In the genomic region with DNA sequence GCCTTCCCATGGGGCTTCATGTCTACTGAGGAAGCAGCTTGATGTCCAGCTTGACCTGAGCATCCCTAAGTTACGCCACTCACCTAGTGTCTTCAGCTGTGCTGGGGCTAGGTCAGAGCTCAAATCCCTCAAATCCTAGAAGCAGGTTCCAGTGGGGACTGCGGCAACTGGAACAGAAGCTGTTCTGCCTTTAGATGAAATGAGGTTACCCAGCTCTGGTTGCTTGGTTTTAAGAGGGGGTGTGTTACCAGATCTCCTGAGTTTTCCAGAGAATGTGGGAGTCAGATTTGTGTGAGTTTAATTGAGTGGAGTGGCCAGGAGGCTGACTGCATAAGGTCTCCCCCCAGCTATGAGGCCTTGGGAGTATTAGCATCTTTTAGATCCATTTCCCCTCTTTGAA, we compare ENCODE assay signal across 22 mouse cellular contexts. TPM values are rescaled to one million over a fixed set of nuclear protein-coding genes. Genes with fewer than 3 reads are reported as not detected.
DNase-seq lines count a peak whose midpoint lies in the region; ATAC-seq lines count a peak whose summit lies in the region.
"Had no signal": no experiment of that assay in that cellular context is flagged by ENCODE, and none has a peak within 500 bp of the region (broad histone marks: within the 10 kb centered on the region; RNA-seq: fewer than 3 reads in every experiment).

No protein-coding gene starts in this region.

- no peaks in the 10 kb centered on the region for H3K9me3 ChIP-seq in heart, embryonic 12.5 days (replicated peaks)
- H3K9me3 ChIP-seq: G1E had no signal

- H3K9ac ChIP-seq in heart, embryonic 12.5 days: no peak overlapping the region

- H3K4me2 ChIP-seq in heart, embryonic 12.5 days: no peak overlapping the region

- no peaks in the 10 kb centered on the region for H3K27me3 ChIP-seq in heart, embryonic 12.5 days (replicated peaks)
- H3K27me3 ChIP-seq: CH12.LX had no signal

- 87% methylated on average over 2 of the region's 2 CpGs for WGBS in heart, embryonic 12.5 days

- H3K36me3 ChIP-seq in heart, embryonic 12.5 days: peaks cover 14% of the 10 kb centered on the region; the same call in 1 of the 2 replicates
- H3K36me3 ChIP-seq: G1E had no signal

- no peaks in the 10 kb centered on the region for H3K4me1 ChIP-seq in heart, embryonic 12.5 days (replicated peaks)

- H3K4me3 ChIP-seq in heart, embryonic 12.5 days: no peak overlapping the region

- peak; percentile 1 for DNase-seq in embryo, embryonic 10 days (ENCODE audit: low spot score)
- DNase-seq in embryo, embryonic 10.5 days (ENCODE audit: low spot score): no peak
- DNase-seq in frontal cortex, adult 2 months (ENCODE audit: extremely low spot score in 1 of 2, low spot score in 1 of 2): no peak
- peak; percentile 61 for DNase-seq in heart, adult 11 months
- DNase-seq: adrenal gland, adult 2 months; adrenal gland, adult 8-10 months; adrenal gland, postnatal 10 days; adrenal gland, postnatal 14 days; adrenal gland, postnatal 25 days; adrenal gland, postnatal 36 days; B cell, adult 2 months; cerebellum, adult 11 months; cerebellum, adult 11-12 months; cerebellum, adult 18-20 months had no signal

- H3K27ac ChIP-seq in heart, embryonic 12.5 days (ENCODE audit: poor library complexity, severe bottlenecking): no peak overlapping the region

- ATAC-seq in frontal cortex, adult (ENCODE audit: low TSS enrichment): peak; percentile 59; the same call in 1 of the 2 replicates
- no peak for ATAC-seq in heart, embryonic 12.5 days (ENCODE audit: insufficient number of reproducible peaks, low FRiP score)
- ATAC-seq: activated CD4-positive, CD25-positive, alpha-beta regulatory T cell, adult 4 months; CD4-positive, CD25-positive, alpha-beta regulatory T cell, adult 4 months; Patski had no signal

RNA-seq across cellular contexts. Expression of gene Fbxo40, which starts 11.1 kb away (rescaled TPM):
- polyA plus RNA-seq in frontal cortex, adult 2 months (2012; rRNA removed): 0.06 TPM in 2 replicates
- polyA plus RNA-seq in heart, embryonic 12.5 days (2016; fragmentation: Nextera tagmentation; extraction: Ambion mirVana): 10.1 and 10.4 TPM in 2 replicates
- polyA plus RNA-seq: G1E had no signal

RNA-seq across cellular contexts. Expression of gene Polq, which starts 32.5 kb away (rescaled TPM):
- polyA plus RNA-seq in frontal cortex, adult 2 months (2012; rRNA removed): 1.8 and 1.9 TPM in 2 replicates
- 7.2 and 7.3 TPM in 2 replicates for polyA plus RNA-seq in heart, embryonic 12.5 days (2016; fragmentation: Nextera tagmentation; extraction: Ambion mirVana)

RNA-seq across cellular contexts. Expression of gene Hcls1, which starts 44.3 kb away (rescaled TPM):
- polyA plus RNA-seq in frontal cortex, adult 2 months (2012; rRNA removed): 5.9 and 7.4 TPM in 2 replicates
- 4.1 and 4.2 TPM in 2 replicates for polyA plus RNA-seq in heart, embryonic 12.5 days (2016; fragmentation: Nextera tagmentation; extraction: Ambion mirVana)
- polyA plus RNA-seq: C2C12, Patski had no signal

Comparison
In these comparisons a context has a peak if more than half of its experiments do, and no peak if none do; other contexts are left out.
1. DNase-seq: peak in embryo, embryonic 10 days (single experiment) and heart, adult 11 months (single experiment); none in embryo, embryonic 10.5 days (single experiment) and frontal cortex, adult 2 months (0 of 2).
2. RNA of gene Fbxo40, which starts 11.1 kb away (polyA plus RNA-seq): 10.1 to 10.4 TPM in heart, embryonic 12.5 days; 0.06 TPM in frontal cortex, adult 2 months; every median in the first group is over 10 times any median in the second.